Mouse (Mus musculus) NIH3T3 (cell line): Measurements from ENCODE around the gene Slc35g3.
"Not testable (repeated sequence)": the region's sequence is repeated elsewhere in the genome, so short reads cannot be mapped to it uniquely, and the experiment has no call there.

Experiments used
- DNase-seq: peaks from one replicate; pipeline ENCODE4 v3.0.0-alpha.2; 2012; ENCODE audit warnings: low read depth

Gene Slc35g3

DNA sequence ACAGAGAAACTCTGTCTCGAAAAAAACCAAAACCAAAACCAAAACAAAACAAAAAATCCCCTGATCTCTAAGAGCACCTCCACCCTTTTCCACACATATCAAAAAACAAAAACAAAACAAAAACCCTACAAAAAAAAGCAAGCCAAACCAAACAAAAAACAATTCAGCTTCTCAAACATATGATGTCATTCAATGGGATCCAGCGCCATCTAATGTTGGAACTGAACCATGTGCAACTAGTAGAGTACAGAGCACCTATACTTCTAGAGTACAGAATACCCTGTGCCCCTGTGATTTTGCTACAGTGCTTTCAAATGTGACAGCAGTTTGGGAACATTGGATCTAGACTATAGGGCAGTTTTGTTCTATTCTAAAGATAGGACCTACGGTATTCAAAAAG, 7.1 kb downstream of the Slc35g3 start:
- peak; percentile 85 for DNase-seq

DNA sequence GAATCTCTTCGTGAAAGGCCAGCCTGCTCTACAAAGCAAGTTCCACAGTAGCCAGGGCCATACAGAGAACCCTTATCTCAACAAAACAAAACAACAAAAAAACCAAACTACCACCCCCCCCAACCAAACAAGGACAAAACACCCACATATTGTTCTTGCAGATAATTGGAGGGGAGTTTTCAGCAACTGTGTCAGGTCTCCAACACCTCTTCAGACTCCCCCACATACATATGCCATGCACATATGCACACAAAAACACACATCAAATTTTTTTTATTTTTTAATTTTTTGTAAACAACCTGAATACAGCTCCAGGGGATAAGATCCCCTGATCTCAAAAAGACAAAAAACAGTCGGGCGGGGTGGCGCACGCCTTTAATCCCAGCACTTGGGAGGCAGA, 7.5 kb downstream of the Slc35g3 start:
- no peak for DNase-seq

- peak; percentile 48 for DNase-seq
Observed at GRCm38 (mm10) chr11:69752686-69753085, 9.1 kb downstream of the Slc35g3 start.

DNA sequence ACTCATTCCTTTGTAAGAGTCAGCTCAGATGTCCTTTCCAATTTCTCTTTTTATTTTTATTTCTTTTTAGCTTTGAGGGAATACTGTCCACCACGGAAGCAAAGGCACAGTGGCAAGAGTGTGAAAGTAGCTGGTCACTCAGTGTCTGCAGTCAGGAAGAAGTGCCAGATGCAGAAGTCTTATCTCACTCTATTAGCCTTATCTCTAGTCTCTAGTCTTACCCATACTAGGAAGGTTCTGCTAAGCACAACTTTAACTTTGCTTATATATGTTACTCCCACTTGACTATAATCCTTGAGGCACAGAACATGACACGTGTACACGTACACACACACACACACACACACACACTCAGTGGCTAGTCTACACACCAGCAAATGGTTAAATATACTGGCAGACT, 10.1 kb downstream of the Slc35g3 start:
- no peak for DNase-seq

GRCm38 (mm10) chr11:69731408-69731807, 30.4 kb downstream of the Slc35g3 start:
- DNase-seq, result not testable (repeated sequence)

GRCm38 (mm10) chr11:69729063-69729462, 32.7 kb downstream of the Slc35g3 start:
- DNase-seq, result peak; percentile 71

DNA sequence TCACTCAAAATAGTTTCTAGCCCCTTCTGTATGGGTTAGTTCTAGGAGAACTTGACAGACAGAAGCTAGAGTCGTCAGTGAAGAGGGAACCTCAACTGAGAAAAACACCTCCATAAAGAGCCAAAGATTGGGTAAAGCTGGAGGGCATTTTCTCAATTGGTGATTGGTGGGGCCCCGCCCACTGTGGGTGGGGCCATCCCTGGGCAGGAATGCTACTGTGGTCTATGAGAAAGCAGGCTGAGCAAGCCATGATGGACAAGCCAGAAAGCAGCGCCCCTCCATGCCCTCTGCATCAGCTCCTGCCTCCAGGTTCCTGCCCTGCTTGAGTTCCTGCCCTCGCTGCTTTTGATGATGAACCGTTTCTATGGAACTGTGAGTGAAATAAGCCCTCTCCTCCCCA, 35.8 kb downstream of the Slc35g3 start:
- peak; percentile 45 for DNase-seq

- no peak for DNase-seq
Observed at GRCm38 (mm10) chr11:69723074-69723473, 38.7 kb downstream of the Slc35g3 start.

DNA sequence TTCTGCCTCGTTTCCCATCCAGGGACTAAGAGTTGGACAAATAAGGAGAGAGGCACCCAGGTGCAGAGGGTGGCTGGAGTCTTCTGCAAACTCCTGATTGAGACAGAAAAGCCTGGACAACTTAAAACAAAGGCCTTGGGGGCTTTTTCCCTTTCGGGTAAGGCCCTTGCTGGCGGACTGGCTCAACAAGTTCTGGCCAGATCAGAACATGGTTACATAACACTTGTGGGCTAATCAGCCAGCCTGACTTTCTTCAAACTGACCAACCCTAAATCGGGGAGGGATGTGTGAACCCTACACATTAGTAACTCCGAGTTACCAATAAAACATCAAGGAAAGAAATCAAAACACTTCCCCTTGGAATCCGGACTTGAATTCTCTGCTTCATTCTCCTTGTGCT, 40.9 kb downstream of the Slc35g3 start:
- DNase-seq, result peak; percentile 32

- DNase-seq, result peak; percentile 24
Observed at GRCm38 (mm10) chr11:69719423-69719822, 42.3 kb downstream of the Slc35g3 start.

DNA sequence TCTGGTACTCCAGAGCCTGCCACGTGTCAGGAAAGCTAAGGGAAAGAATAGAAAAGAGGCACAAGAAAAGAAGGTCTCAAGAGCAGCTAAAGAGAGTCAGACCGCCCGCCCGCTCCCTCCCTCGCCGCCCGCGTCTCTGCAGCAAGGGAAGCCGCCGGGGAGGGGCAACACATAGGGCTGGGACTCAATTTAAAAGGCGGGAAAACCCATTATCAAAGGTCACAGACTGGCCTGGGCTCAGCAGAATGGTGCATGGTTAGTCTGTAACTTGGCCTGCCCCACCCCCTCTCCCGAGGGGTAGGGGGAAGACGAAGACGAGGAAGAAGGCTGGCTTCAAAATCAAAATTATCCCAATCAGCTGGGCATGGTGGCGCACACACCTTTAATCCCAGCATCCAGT, 43.1 kb downstream of the Slc35g3 start:
- DNase-seq, result no peak

DNA sequence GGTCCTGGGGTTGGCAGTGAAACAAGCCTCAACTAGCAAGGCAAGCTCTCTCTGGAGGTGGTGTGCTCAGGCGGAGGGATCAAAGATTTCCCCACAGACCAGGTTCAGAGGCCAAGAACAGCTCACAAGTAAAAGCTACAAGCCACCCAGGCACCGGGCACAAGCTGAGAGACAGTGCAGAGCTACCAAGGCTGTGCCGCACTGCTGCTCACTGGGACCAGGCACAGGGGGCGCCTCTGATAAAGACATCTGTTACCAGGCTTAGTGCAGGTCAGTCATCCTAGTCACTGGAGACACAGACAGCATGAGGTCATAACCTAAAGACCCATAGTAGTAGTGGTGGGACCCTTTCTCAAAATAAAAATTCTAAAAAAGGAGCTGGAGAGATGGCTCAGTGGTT, 44.8 kb downstream of the Slc35g3 start:
- no peak for DNase-seq

DNA sequence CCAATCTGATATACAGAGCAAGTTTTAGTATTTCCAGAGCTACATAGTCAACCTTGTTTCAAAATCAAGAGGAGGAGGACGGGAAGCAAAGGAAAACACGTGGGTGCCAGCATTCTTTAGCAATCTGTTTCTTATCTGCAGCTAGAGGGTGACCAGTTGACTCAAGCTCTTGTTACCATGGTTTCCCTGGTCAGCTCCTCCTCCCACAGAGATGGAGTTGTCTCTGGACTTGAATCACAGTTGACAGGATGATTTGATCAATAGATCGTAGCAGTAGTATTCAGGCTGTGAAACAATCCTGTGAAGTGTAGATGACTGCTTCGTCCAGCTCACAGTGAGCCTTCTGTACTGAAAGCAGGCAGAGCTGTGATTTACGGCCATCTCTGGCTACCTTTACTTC, 45.8 kb downstream of the Slc35g3 start:
- peak; percentile 90 for DNase-seq

DNA sequence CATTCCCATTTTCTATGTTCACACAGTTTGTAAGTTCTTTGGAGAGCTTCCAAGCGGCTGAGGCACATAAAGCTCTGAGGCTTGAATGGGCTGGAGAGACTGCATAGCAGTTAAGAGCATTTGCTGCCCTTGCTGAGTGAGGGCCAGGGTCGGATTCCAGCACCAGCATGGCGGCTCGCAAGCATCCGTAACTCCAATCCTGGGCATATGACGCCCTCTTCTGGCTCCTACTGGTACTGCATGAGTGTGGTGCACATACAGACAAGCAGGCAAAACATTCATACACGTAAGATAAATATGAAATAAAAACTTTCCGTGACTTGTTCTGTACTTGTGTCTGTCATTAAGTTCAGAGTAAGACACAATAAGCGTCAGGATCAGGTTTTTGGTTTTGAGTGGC, 46.3 kb downstream of the Slc35g3 start:
- DNase-seq, result peak; percentile 78

DNA sequence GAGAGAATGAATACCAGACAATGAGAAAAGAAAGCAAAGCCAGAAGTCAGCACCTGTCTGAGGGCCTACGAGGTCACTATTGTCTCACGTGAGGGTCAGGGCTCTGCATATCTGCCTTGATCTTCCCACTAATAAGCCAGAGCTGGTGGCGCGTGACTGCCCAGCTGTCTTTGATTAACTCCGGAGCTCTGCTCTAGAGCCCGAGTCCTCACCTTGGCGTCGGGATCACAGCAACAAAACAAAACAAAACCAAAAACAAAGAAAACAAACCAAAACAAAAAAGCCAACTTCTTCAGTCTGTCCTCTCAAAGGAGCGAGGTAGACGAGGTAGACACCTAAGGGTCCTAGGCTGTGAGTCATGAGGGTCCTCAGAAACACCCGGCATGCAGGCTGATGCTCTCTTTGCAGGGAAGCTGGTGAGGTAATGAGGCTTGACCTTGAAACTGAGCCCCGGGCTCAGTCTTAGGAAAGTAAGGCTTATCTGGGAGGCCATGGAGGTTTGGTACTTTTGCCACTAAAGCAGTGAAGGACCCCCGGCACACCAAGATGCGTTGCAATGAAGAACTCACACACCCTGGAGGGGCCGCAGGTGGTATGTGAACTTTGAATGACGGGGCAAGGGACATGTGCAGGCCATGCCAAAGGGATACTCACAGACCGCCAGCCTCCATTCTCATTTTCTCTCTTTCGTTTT, 47.0 kb downstream of the Slc35g3 start:
- no peak for DNase-seq

DNA sequence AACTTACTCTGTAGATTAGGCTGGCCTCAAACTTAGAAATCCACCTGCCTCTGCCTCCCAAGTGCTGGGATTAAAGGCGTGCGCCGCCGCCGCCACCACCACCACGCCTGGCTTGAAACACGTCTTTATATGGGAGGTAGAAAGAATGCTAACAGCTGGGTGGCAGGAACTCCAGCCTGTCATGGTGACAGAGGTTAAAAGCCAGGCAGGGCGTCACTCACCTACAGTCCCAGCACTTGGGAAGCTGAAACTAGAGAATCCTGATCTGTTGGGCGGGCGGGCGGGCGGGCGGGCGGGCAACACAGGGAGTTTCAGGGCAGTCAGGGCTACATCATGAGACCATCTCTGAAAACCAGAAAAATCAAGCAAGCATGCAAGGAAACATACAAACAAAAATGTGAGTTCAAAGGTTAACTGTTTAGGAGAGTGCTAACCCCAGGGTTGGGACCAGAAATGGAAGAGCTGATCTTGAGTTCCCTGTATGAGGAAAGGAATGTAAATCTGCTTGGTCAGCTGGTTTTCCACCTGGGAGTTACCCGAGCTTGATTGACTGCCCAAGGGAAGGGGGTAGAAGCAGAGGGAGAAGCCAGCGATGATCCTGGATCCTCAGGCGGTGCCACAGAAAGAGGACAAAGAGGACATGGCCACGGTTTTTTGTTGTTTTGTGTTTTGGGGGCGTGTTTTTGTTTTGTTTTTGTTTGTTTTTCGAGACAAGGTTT, 48.7 kb downstream of the Slc35g3 start:
- peak; percentile 22 for DNase-seq

- DNase-seq, result no peak
Observed at GRCm38 (mm10) chr11:69711082-69711481, 50.7 kb downstream of the Slc35g3 start.

DNA sequence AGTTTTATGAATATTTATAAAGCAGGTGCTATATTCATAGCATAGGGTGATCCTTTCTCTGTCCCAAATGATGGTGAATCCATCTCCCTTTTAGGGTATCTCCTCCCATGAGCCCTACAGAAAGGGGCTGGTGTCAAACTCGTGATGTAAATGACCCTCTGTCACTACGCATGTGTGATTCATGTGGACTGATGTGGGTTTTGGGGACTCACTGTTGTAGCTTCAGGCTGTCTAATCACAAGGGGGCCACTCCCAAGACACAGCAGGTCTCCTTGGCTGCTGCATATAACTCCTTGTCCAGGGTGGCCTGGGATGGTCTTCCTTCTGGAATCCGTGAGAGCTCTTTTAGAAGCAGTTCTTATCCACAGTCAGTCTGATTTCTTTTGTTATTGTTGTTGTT, 51.3 kb downstream of the Slc35g3 start:
- DNase-seq, result no peak
